Mouse (Mus musculus): Measurements from ENCODE around the gene Pbld2. TPM values are rescaled to one million over a fixed set of nuclear protein-coding genes. Genes with fewer than 3 reads are reported as not detected.
"Not testable (repeated sequence)": the region's sequence is repeated elsewhere in the genome, so short reads cannot be mapped to it uniquely, and the experiment has no call there.

Pbld2 gene
- polyA plus RNA-seq, 1 experiment from 2014 or later = 0.42 TPM

DNA sequence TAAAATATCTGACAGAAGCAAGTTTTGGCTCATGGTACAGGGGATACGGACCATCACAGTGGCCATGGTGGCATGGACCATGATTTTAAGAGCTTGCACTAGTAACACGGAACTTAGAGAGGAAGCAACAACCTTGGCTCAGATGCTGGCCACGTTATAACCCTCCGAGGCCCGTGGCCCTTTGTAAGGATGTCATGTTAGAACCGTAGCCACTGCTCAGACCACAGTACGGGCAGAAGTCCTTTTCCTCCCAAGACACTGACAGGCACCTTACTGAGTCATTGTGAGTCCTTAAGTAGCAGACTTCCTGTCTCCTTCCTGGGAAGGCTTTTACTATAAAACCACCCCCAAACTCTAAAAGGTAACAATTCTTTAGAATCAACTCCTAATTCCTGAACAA is 27.2 kb downstream of the Pbld2 start:
- 68% methylated on average over 7 of the region's 7 CpGs for WGBS
- no peaks in the 10 kb centered on the region for H3K36me3 ChIP-seq
- no peaks in the 10 kb centered on the region; the same call in 1 of the 2 replicates for H3K4me1 ChIP-seq (replicated peaks)
- no peak overlapping the region for H3K4me2 ChIP-seq
- H3K4me3 ChIP-seq = no peak overlapping the region
- ATAC-seq (replicated peaks; ENCODE audit: insufficient number of reproducible peaks, insufficient read depth, low FRiP score, low read depth) = no peak
- H3K9ac ChIP-seq = no peak overlapping the region
- H3K27me3 ChIP-seq = no peaks in the 10 kb centered on the region
- H3K9me3 ChIP-seq (replicated peaks) = no peaks in the 10 kb centered on the region
- H3K27ac ChIP-seq = no peak overlapping the region

DNA sequence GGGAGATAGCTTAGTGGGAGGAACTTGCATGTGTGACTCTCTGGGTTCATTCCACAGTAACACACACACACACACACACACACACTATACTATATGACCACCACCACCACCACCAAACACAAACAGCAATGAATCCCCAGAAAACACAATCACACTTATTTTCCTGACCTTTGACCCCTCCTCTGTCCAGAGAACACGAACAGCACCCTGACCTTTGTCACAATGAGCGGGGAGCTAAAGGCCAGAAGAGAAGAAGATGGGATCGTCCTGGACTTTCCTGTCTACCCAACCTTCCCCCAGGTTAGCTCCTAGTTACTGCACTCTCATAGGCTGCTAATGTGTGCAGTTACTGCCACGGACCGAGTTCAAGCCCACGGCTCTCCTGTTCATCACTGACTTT is 27.9 kb downstream of the Pbld2 start:
- 88% methylated on average over 6 of the region's 6 CpGs for WGBS
- Histone ChIP-seq H3K4me1 (replicated peaks) (no peaks in the 10 kb centered on the region; the same call in 1 of the 2 replicates), H3K36me3 (no peaks in the 10 kb centered on the region), H3K4me3 (no peak overlapping the region), H3K4me2 (no peak overlapping the region), H3K27ac (no peak overlapping the region), H3K9me3 (replicated peaks) (no peaks in the 10 kb centered on the region), H3K27me3 (no peaks in the 10 kb centered on the region), H3K9ac (no peak overlapping the region)
- ATAC-seq (replicated peaks; ENCODE audit: insufficient number of reproducible peaks, insufficient read depth, low FRiP score, low read depth) = no peak

GRCm38 (mm10) chr10:63053007-63053406 is 28.9 kb downstream of the Pbld2 start:
- H3K4me2 ChIP-seq = no peak overlapping the region
- no peak overlapping the region for H3K9ac ChIP-seq
- ATAC-seq (replicated peaks; ENCODE audit: insufficient number of reproducible peaks, insufficient read depth, low FRiP score, low read depth) = no peak
- peaks cover 3% of the 10 kb centered on the region; the same call in 1 of the 2 replicates for H3K4me1 ChIP-seq (replicated peaks)
- no peak overlapping the region for H3K27ac ChIP-seq
- no peaks in the 10 kb centered on the region for H3K36me3 ChIP-seq
- H3K9me3 ChIP-seq (replicated peaks) = no peaks in the 10 kb centered on the region
- H3K27me3 ChIP-seq = no peaks in the 10 kb centered on the region
- H3K4me3 ChIP-seq = no peak overlapping the region
- 48% methylated on average over 6 of the region's 6 CpGs for WGBS

DNA sequence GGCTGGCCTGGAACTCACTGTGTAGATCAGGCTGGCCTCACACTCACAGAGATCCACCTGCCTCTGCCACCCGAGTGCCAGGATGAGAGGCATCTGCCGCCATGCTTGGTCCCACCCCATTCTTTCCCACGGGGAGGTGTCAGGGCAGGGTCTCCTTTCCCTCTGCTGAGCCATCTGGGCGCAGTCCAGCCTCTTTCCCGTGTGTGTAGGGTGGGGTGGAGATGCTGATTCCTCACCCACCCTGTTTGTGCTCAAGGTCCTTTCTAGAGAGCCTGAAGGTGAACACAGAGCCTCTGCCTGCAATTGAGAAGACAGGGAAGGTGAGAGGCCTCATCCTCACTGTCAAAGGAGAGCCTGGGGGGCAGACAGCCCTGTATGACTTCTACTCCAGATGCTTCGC is 30.0 kb downstream of the Pbld2 start:
- H3K27ac ChIP-seq; H3K9ac ChIP-seq; H3K4me3 ChIP-seq; H3K36me3 ChIP-seq; H3K4me1 ChIP-seq (replicated peaks); ATAC-seq (replicated peaks; ENCODE audit: insufficient number of reproducible peaks, insufficient read depth, low FRiP score, low read depth); H3K9me3 ChIP-seq (replicated peaks); H3K4me2 ChIP-seq; H3K27me3 ChIP-seq: not testable (repeated sequence)
- WGBS = 74% methylated on average over 6 of the region's 6 CpGs

DNA sequence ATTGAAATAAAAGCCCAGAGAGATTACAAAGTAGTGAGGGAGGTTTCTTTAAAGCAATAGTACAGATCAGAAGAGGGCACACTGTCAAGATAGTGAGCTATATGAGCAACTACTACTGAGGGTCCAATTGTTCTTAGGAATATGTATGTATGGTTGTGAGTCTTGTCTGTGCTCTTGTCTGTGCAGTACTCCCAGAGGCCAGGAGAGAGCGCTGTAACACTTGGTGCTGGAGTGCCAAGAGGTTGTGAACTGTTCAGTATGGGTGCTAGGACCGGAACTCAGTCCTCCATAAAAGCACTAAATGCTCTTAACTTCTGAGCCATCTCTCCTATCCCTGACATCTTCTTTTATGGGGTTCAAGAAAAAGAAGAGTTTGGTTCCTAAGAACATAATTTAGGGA is 30.5 kb downstream of the Pbld2 start:
- H3K36me3 ChIP-seq = no peaks in the 10 kb centered on the region
- no peak overlapping the region for H3K4me2 ChIP-seq
- no peak overlapping the region for H3K4me3 ChIP-seq
- H3K9ac ChIP-seq = no peak overlapping the region
- no peak overlapping the region for H3K27ac ChIP-seq
- H3K27me3 ChIP-seq = no peaks in the 10 kb centered on the region
- H3K9me3 ChIP-seq (replicated peaks) = no peaks in the 10 kb centered on the region
- H3K4me1 ChIP-seq (replicated peaks) = peaks cover 3% of the 10 kb centered on the region; the same call in 1 of the 2 replicates
- ATAC-seq (replicated peaks; ENCODE audit: insufficient number of reproducible peaks, insufficient read depth, low FRiP score, low read depth) = no peak
- 71% methylated on average over 2 of the region's 2 CpGs for WGBS

- 0 out of 2 replicates have a peak, but pooled peaks have one; percentile 15 for ATAC-seq (replicated peaks; ENCODE audit: insufficient number of reproducible peaks, insufficient read depth, low FRiP score, low read depth)
- H3K27ac ChIP-seq = no peak overlapping the region
- H3K4me3 ChIP-seq = no peak overlapping the region
- H3K36me3 ChIP-seq = no peaks in the 10 kb centered on the region
- H3K4me2 ChIP-seq = peak overlapping the region; percentile 32; the same call in 1 of the 2 replicates
- WGBS = 40% methylated on average over 24 of the region's 24 CpGs
- H3K9me3 ChIP-seq (replicated peaks) = no peaks in the 10 kb centered on the region
- H3K4me1 ChIP-seq (replicated peaks) = peaks cover 12% of the 10 kb centered on the region
- no peaks in the 10 kb centered on the region for H3K27me3 ChIP-seq
- no peak overlapping the region for H3K9ac ChIP-seq
These were observed 33.0 kb downstream of the Pbld2 start for GRCm38 (mm10) chr10:63056966-63057750.

GRCm38 (mm10) chr10:63059862-63060261 is 35.7 kb downstream of the Pbld2 start, which contains the start of gene Pbld1:
TSS of gene Pbld1 (plus strand) at chr10:63060162.
- Histone ChIP-seq H3K27ac (peak within 1 kb of the TSS; percentile 14; the same call in 1 of the 2 replicates), H3K36me3 (no peaks in the 10 kb centered on the region), H3K4me3 (no peak within 1 kb of the TSS), H3K4me1 (replicated peaks) (peaks cover 12% of the 10 kb centered on the region), H3K4me2 (no peak within 1 kb of the TSS), H3K9ac (no peak within 1 kb of the TSS), H3K9me3 (replicated peaks) (no peaks in the 10 kb centered on the region), H3K27me3 (no peaks in the 10 kb centered on the region)
- ATAC-seq (replicated peaks; ENCODE audit: insufficient number of reproducible peaks, insufficient read depth, low FRiP score, low read depth) = no peak
- WGBS = 77% methylated on average over 2 of the region's 2 CpGs

- no peak overlapping the region for H3K4me2 ChIP-seq
- ATAC-seq (replicated peaks; ENCODE audit: insufficient number of reproducible peaks, insufficient read depth, low FRiP score, low read depth) = no peak
- no peaks in the 10 kb centered on the region for H3K27me3 ChIP-seq
- peak overlapping the region; percentile 14; the same call in 1 of the 2 replicates for H3K27ac ChIP-seq
- no peaks in the 10 kb centered on the region for H3K9me3 ChIP-seq (replicated peaks)
- H3K9ac ChIP-seq = no peak overlapping the region
- H3K4me1 ChIP-seq (replicated peaks) = peaks cover 12% of the 10 kb centered on the region
- WGBS = 41% methylated on average over 11 of the region's 11 CpGs
- no peaks in the 10 kb centered on the region for H3K36me3 ChIP-seq
- no peak overlapping the region for H3K4me3 ChIP-seq
These were observed 36.3 kb downstream of the Pbld2 start for GRCm38 (mm10) chr10:63060406-63060805.

GRCm38 (mm10) chr10:63061266-63061665 is 37.2 kb downstream of the Pbld2 start:
- H3K4me3 ChIP-seq = no peak overlapping the region
- H3K4me1 ChIP-seq (replicated peaks) = peaks cover 12% of the 10 kb centered on the region
- WGBS = 76% methylated on average over 12 of the region's 12 CpGs
- no peak overlapping the region for H3K27ac ChIP-seq
- ATAC-seq (replicated peaks; ENCODE audit: insufficient number of reproducible peaks, insufficient read depth, low FRiP score, low read depth) = no peak
- H3K9me3 ChIP-seq (replicated peaks) = no peaks in the 10 kb centered on the region
- no peaks in the 10 kb centered on the region for H3K27me3 ChIP-seq
- H3K4me2 ChIP-seq = no peak overlapping the region
- H3K9ac ChIP-seq = no peak overlapping the region
- H3K36me3 ChIP-seq = no peaks in the 10 kb centered on the region

DNA sequence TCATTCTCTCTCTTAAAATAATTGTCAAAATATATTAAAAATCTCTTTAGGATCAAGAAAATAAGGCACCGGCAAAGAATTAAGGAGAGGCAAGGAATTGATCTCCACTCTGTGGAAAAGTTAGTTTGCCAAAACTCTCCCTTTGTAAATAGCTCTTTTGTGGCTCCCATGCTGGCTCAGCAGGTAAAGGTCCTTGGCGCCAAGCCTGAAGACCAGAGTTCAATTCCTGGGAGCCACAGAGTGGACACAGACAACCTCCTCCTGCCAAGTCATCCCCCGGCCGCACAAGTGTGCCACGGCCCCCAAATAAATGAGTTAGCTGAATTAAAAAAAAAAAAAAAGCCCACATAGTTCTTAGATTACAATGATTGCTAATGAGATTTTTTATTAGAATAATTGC is 38.6 kb downstream of the Pbld2 start:
- no peak for ATAC-seq (replicated peaks; ENCODE audit: insufficient number of reproducible peaks, insufficient read depth, low FRiP score, low read depth)
- H3K9ac ChIP-seq = no peak overlapping the region
- no peaks in the 10 kb centered on the region for H3K9me3 ChIP-seq (replicated peaks)
- H3K36me3 ChIP-seq = no peaks in the 10 kb centered on the region
- 92% methylated on average over 5 of the region's 5 CpGs for WGBS
- H3K27ac ChIP-seq = no peak overlapping the region
- no peak overlapping the region for H3K4me2 ChIP-seq
- H3K27me3 ChIP-seq = no peaks in the 10 kb centered on the region
- H3K4me1 ChIP-seq (replicated peaks) = peaks cover 9% of the 10 kb centered on the region
- H3K4me3 ChIP-seq = no peak overlapping the region

DNA sequence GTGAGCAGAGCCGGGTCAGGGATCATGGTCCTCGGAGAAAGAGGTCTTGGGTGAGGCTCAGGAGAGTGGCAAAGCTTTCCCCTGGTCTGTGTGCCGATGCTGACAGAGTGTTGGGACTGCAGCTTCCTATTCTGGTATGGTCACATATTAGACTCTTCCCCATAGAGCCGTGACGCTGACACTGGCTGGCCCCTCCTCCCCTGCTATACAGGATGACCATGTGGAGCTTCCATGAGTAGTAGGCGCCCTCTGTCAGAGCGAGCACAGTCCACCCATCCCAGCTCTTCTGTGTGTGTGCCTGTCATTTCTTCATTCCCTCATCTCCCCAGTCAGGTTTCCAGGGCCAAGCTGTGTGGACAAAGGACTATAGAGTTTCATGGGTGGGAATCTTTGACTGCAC is 39.2 kb downstream of the Pbld2 start:
- no peak overlapping the region for H3K4me2 ChIP-seq
- no peaks in the 10 kb centered on the region for H3K36me3 ChIP-seq
- no peaks in the 10 kb centered on the region for H3K27me3 ChIP-seq
- H3K4me3 ChIP-seq = no peak overlapping the region
- H3K9me3 ChIP-seq (replicated peaks) = no peaks in the 10 kb centered on the region
- 72% methylated on average over 7 of the region's 7 CpGs for WGBS
- no peak overlapping the region for H3K9ac ChIP-seq
- no peak overlapping the region for H3K27ac ChIP-seq
- H3K4me1 ChIP-seq (replicated peaks) = peaks cover 9% of the 10 kb centered on the region
- ATAC-seq (replicated peaks; ENCODE audit: insufficient number of reproducible peaks, insufficient read depth, low FRiP score, low read depth) = no peak

GRCm38 (mm10) chr10:63064516-63064915 is 40.4 kb downstream of the Pbld2 start:
- no peak for ATAC-seq (replicated peaks; ENCODE audit: insufficient number of reproducible peaks, insufficient read depth, low FRiP score, low read depth)
- no peaks in the 10 kb centered on the region for H3K27me3 ChIP-seq
- peaks cover 9% of the 10 kb centered on the region for H3K4me1 ChIP-seq (replicated peaks)
- H3K4me2 ChIP-seq = no peak overlapping the region
- no peaks in the 10 kb centered on the region for H3K9me3 ChIP-seq (replicated peaks)
- WGBS = 78% methylated on average over 9 of the region's 9 CpGs
- H3K36me3 ChIP-seq = no peaks in the 10 kb centered on the region
- H3K4me3 ChIP-seq = no peak overlapping the region
- no peak overlapping the region for H3K27ac ChIP-seq
- H3K9ac ChIP-seq = no peak overlapping the region
